Mouse (Mus musculus) spleen, adult 2 months (tissue): ENCODE data around the gene Usp40.

Experiments used
- CTCF ChIP-seq: fragments of 200-500 bp; IDR thresholded peaks from 2 replicates; pipeline ENCODE4 v1.5.1; 2011; ENCODE audit warnings: mild to moderate bottlenecking, inconsistent platforms; ENCODE audit not compliant: insufficient read depth, insufficient read length, insufficient replicate concordance; ENCODE audit errors: extremely low read depth
- POLR2A ChIP-seq: fragments of 200-500 bp; IDR thresholded peaks from 2 replicates; pipeline ENCODE4 v1.6.1; 2011; ENCODE audit warnings: low read depth, low read length, inconsistent platforms

DNA sequence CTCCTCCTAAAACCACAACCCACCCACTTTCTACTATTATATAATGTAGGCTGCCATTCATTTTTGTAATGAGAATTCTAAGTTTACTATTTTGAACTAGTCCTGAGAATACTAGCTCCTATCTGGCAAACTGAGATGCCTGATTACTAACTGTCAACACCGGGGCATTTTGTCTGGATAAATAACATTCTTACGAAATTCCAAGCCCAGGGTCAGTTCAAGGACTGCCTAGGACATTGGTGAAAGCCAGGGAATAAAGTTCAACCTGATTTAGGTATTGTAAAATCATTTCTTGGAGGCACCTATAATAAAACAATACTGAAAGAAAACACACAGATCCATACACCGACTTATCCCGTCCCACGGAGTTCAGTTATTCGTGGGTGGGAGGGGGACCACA, 7.0 kb upstream of the Usp40 start:
- TF ChIP-seq POLR2A = no peak
- TF ChIP-seq CTCF = no peak
